Mouse (Mus musculus) adrenal gland, postnatal 10 days (tissue): Measurements from ENCODE around the gene Adam17. TPM values are rescaled to one million over a fixed set of nuclear protein-coding genes. Genes with fewer than 3 reads are reported as not detected.

Source experiments
- DNase-seq: peaks from one replicate; pipeline ENCODE4 v3.0.0; 2021; ENCODE audit warnings: mixed read lengths
- total RNA-seq, 2 experiments: library from RNA; stranded (reverse); gene quantifications; 2 replicates each; pipeline ENCODE4 v1.2.3; 2021

The Adam17 gene
- total RNA-seq, 2 experiments from 2014 or later, result 48.0 to 53.1 TPM

DNA sequence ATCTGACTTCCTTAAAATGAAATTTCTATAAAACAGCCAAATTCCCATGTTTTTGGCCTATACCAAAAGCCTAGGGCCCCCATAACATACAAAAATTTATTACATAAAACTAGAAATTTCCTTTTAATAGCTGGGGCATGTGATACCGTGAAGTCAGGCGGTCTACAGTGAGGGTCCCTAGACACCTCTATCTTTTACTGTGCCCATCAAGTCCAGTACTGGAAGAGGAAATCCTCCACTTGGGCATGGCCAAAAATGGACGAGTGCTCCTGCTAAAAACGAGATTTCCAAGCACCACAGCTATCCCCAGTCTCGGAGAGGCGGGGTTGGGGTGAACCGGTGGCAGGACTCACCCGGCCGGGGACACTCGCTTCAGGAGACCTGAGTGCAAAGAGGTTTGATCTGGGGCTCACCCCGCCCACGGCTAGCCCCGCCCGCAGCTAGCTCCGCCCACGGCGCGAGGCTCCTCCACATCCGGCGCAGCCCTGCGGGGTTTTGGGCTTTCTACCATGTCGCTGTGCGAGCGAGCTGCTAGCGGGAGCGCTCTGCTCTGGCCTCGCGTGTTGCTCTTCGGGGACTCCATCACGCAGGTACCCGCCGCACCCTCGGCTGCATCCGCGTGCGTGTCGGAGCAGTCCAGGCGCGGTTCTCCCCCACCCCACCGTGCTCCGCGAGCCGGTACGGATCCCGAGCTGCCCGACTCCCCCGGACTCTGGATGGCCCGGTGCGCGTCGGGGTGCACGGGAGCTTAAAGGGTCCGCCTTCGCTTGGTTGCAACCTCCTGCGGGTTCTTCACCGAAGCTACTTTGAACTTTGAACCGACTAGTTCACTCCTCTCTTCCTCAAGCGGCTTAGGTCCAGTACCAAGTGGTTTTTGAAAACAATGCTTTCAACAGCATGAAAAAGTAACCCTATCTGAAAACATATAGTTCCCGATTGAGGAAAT is 57.2 kb downstream of the Adam17 start, which contains the start of gene Iah1:
Iah1 (plus strand) TSS at position 467 of the 946 bp plus-strand sequence.
- peak; percentile 93 for DNase-seq

DNA sequence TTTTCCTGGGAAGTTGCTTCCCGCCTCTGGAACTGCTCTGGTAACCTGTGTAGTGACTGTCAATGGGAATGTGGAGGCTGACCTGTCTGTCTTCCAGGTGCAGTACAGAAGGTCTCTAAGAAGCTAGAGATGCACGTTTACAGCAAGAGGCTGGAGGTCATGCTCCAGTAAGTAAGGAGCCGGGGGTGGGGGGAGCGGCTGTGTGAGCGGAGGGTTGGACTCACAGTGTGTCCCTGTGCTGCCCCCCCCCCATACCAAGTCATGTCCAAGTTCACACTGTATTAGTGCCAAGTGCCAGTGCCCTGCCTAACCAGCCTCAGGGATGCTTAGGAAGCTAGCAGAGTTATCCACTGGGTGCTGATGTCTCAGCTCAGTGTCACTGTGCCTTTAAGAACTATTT is 61.2 kb downstream of the Adam17 start:
- no peak for DNase-seq

- no peak for DNase-seq
These were observed 66.7 kb downstream of the Adam17 start for GRCm38 (mm10) chr12:21306721-21307120.

GRCm38 (mm10) chr12:21305741-21306140 is 67.7 kb downstream of the Adam17 start:
- peak; percentile 27 for DNase-seq

DNA sequence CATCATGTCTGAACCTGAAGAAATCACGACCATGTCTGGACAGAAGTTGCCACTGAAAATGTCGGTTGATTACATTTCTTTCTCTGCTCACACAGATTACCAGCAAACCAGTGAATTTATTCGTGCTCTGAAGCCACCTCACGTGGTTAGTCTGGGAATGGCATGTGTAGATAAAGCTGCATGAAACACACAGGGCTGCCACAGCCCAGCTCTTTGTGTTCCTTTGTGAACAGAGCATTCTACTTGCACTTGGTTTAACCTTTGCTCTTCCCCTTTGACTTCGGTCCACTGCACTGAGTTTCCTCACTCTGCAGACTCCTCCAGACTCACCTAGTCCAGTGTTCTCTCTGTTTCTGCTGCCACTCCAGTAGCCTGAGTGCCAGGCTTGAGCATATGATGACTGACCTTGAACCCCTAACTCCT is 71.1 kb downstream of the Adam17 start:
- no peak for DNase-seq

GRCm38 (mm10) chr12:21301932-21302331 is 71.5 kb downstream of the Adam17 start:
- no peak for DNase-seq

GRCm38 (mm10) chr12:21301324-21301723 is 72.1 kb downstream of the Adam17 start:
- peak; percentile 76 for DNase-seq

DNA sequence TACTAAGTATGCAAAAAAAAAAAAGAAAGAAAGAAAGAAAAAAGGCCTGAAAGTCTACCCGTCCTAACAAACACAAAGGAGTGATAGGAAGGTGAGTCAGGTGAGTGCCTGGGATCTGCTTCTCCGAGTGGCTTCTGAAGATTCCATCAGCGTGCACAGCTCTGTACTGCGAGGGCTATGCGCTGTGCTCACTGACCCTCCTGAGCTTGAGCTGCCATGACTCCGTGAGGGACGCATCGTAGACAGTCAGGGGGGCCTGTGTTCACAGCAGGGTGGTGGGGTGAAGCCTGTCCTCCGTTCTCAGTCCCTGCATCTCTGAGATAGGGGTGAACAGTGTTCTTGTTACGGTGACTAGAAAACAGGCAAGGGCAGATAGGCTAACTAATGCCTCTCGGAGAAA is 74.6 kb downstream of the Adam17 start:
- DNase-seq, result no peak

GRCm38 (mm10) chr12:21289651-21290050 is 83.8 kb downstream of the Adam17 start:
- DNase-seq, result no peak

DNA sequence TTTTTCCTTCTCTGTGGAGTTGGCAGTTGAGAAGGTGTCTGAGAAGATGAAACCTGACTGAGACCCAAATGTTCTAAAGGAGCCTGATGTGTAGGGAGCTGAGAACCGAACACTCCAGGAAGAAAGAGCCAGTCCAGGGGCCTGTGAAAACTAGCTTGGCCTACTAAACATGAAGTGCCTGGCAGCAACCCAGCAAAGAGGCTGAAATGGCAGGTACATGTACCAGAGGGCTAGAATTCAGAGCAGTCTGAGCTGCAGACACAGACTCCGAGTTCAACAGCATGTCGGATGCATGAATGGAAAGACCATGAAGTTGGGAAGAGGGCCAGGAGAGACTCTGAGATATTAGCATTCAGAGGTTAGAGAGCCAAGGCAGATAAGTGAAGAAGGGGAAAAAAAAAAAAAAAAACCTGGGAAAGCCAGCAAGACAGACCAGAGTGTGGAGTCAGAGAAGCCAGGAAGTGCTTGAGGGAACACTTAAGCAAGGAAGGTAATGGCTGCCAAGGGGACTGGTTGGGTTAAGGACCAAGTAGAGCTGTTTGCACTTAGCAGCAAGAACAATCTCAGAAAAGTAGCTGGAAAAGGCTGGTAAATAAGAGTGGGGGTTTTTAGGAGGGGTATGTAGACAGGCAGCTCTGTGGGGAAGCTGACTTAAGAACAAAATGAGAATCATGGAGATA is 84.6 kb downstream of the Adam17 start:
- DNase-seq, result no peak

DNA sequence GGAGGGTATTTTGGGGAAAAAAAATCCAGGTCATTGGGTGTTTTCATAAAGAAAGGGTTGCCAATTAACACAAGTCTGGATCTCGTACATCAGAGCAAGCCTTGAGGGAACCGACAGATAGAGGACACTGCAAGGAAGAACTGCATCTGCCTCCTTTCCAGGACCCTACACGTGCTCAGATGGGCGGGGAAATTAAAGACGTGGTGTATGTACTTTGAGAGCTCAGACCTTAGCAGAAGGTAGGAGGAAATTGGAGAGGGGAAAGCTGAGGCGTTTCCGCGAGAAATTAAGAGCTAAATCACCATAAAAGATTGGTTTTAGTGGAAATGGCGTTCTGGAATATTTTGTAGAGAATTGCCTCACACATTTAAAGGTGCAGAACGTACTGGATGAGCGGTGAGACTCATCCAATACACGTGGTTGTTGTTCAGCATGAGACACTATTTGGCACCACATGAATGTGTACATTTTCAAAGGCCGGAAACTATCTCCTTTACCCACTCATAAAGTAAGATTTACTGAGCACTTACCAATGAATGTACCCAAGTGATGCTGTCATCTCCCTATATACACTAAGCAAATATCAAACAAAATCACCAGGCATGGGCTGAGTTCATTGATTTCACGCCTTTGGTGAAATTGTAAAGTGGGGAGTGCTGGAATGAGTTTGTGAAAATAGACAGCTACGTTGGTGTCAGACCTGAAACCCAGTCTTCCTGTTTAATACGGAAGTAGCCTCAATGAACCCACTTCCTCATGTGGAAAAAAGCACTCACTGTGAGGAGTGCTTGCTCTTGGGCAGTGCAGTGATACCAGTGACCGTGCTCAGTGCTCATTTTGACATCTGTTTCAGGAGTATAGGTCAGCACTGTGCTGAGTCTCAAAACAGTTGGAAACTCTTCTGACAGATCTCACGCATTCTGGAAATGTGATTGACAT is 86.5 kb downstream of the Adam17 start:
- no peak for DNase-seq

GRCm38 (mm10) chr12:21286243-21286622 is 87.2 kb downstream of the Adam17 start, which contains the start of gene Itgb1bp1:
Gene Itgb1bp1, minus strand, starts transcription at chr12:21286284.
- peak; percentile 100 for DNase-seq

- DNase-seq, result no peak
These were observed 87.8 kb downstream of the Adam17 start for GRCm38 (mm10) chr12:21285508-21286242.

DNA sequence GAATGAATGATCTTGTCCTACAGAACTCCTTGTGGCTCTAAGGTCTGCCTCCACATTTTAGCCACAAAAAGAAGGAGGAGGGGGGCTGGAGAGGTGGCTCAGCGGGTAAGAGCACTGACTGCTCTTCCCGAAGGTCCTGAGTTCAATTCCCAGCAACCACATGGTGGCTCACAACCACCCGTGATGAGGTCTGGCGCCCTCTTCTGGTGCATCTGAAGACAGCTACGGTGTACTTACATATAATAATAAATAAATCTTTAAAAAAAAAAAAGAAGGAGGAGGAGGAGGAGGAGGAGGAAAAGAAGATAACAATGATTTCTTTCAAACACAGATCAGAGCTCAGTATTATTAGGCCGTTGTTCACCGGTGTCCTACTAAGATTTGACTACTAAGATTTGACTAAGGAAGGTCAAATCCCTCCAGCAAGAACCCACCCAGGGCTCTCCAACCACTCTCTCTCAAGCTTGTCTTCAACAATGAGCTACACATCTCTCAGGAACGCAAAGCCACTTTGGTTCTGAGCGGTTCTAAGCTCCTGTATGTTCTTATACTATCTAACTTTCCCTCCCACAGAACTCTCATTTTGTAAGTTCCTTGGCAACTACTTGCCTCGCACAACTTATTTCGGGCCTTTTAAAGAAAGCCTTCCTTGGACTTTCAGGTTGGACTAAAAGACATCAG is 88.5 kb downstream of the Adam17 start, which contains the start of gene Cpsf3:
Cpsf3 (plus strand) TSS at position 631 of the 681 bp plus-strand sequence.
- DNase-seq, result no peak

DNA sequence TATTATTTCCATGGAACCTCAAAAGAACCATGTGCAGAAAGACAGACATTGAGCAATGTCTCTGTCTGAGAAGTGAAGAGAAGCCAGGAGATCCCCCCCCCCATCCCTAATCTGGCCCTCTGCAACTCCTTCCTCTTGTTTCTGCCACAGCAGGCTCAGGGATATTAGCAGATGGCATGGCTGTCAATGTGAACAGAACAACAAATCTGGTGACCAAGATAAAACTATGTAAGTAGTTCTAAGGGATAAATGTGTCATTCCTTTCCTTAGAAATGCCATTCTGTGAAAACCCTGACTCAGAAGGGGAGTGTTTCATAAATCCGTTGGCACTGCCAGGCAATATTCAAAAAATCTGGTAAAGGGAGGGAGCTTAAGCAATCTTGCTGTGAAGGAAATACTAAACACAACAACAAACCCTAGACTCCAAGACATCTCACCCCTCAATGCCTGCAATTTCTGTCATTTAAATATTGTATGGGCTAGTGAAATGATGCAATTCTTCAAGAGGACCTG is 96.0 kb downstream of the Adam17 start:
- DNase-seq, result no peak

- DNase-seq, result no peak
These were observed 99.0 kb downstream of the Adam17 start for GRCm38 (mm10) chr12:21274446-21274845.
